Mouse (Mus musculus): ENCODE results near the gene Uox. TPM values are rescaled to one million over a fixed set of nuclear protein-coding genes. Genes with fewer than 3 reads are reported as not detected.

Uox gene
- polyA plus RNA-seq, 1 experiment from 2014 or later, result not detected

DNA sequence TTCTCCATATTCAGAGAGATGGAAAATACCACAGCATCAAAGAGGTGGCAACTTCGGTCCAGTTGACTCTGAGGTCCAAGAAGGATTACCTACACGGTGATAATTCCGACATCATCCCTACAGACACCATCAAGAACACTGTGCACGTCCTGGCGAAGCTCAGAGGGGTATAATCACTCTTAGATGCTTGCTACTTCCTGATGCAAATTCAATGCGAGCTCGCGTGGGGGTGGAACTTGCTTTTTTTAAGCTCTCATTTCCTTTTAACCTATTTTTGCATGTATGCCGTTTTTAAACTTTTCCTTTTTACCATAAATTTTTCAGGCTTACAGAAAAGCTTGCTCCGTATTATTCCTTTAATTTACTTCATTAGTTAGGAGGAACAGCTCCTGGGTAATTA is 40.1 kb downstream of the Uox start:
- Histone ChIP-seq H3K4me1 (ENCODE audit: control insufficient read depth, insufficient read depth, low read length) (no peaks in the 10 kb centered on the region), H3K9ac (replicated peaks; ENCODE audit: low read depth, low read length) (no peak overlapping the region), H3K4me3 (ENCODE audit: low read depth, low read length) (no peak overlapping the region), H3K4me2 (ENCODE audit: low read depth, low read length) (no peak overlapping the region), H3K36me3 (ENCODE audit: control insufficient read depth, insufficient read depth, low read length) (no peaks in the 10 kb centered on the region), H3K27me3 (ENCODE audit: control insufficient read depth, insufficient read depth, low read length) (no peaks in the 10 kb centered on the region), H3K9me3 (ENCODE audit: control insufficient read depth, low read length) (no peaks in the 10 kb centered on the region), H3K27ac (ENCODE audit: low read depth, low read length) (no peak overlapping the region)
- ATAC-seq (ENCODE audit: low read depth), result no peak
- WGBS, result 85% methylated on average over 10 of the region's 10 CpGs

DNA sequence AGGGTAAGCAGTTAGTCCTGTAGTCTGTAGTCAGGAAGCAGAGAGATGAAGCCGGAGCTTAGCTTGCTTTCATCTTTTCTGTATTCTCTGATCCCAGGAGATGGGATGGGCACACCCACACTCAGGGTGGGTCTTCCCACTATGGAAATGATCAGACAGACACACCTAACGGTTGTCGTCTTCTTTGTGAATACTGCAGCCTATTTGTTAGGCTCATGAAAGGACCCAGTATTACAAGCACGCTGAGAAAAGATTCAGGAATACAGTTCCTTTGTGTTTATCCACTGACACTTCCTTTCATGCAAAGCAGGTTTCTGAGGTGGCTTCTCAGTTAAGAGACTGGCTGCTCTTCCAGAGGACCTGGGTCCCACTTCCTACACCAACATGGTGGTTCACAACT is 41.0 kb downstream of the Uox start:
- 80% methylated on average over 4 of the region's 4 CpGs for WGBS
- no peak overlapping the region for H3K4me3 ChIP-seq (ENCODE audit: low read depth, low read length)
- H3K36me3 ChIP-seq (ENCODE audit: control insufficient read depth, insufficient read depth, low read length), result no peaks in the 10 kb centered on the region
- no peak overlapping the region for H3K9ac ChIP-seq (replicated peaks; ENCODE audit: low read depth, low read length)
- no peak for ATAC-seq (ENCODE audit: low read depth)
- H3K27ac ChIP-seq (ENCODE audit: low read depth, low read length), result no peak overlapping the region
- H3K4me1 ChIP-seq (ENCODE audit: control insufficient read depth, insufficient read depth, low read length), result no peaks in the 10 kb centered on the region
- H3K9me3 ChIP-seq (ENCODE audit: control insufficient read depth, low read length), result no peaks in the 10 kb centered on the region
- H3K27me3 ChIP-seq (ENCODE audit: control insufficient read depth, insufficient read depth, low read length), result no peaks in the 10 kb centered on the region
- H3K4me2 ChIP-seq (ENCODE audit: low read depth, low read length), result no peak overlapping the region

DNA sequence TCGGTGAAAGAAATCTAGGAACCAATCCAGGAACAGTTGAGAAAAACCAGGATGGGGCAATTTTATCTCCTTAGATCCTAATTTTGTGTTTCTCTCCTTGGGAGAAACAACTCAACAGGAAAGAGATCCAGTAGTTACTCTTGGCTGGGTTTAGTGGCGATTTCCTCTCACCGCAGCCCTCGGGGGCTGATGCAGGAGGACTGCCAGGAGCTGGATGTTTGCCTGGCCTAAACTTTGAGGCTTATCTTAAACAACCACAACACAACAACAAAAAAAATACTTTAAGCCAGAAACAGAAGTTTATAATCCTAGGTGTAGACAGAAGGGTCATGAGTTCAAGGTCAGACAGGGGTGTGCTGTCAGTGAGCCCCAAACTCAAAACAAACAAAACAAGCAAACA is 41.6 kb downstream of the Uox start:
- Histone ChIP-seq H3K36me3 (ENCODE audit: control insufficient read depth, insufficient read depth, low read length) (no peaks in the 10 kb centered on the region), H3K9ac (replicated peaks; ENCODE audit: low read depth, low read length) (no peak overlapping the region), H3K4me1 (ENCODE audit: control insufficient read depth, insufficient read depth, low read length) (no peaks in the 10 kb centered on the region), H3K4me2 (ENCODE audit: low read depth, low read length) (no peak overlapping the region), H3K27me3 (ENCODE audit: control insufficient read depth, insufficient read depth, low read length) (no peaks in the 10 kb centered on the region), H3K4me3 (ENCODE audit: low read depth, low read length) (no peak overlapping the region), H3K27ac (ENCODE audit: low read depth, low read length) (no peak overlapping the region), H3K9me3 (ENCODE audit: control insufficient read depth, low read length) (no peaks in the 10 kb centered on the region)
- 95% methylated on average over 4 of the region's 4 CpGs for WGBS
- no peak for ATAC-seq (ENCODE audit: low read depth)

DNA sequence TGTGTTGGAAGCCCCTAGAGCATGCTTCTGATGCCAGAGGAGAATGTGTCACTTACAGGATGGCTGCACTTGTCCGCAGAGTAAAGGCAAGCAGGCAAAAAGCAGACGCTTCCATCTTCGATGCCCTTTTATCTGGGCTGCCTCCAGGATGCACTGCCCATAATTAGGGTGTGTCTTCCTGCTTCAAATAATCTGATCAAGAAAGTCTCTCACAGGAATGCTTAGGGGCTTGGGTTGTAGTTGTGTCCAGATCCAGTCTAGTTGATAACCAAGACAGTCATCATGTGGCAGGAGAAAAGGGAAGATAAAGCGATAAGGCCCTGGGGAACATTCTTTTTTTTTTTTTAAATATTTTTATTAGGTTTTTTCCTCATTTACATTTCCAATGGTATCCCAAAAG is 45.3 kb downstream of the Uox start, which contains the start of gene Dnase2b:
Dnase2b (minus strand) TSS at position 101 of the 400 bp plus-strand sequence.
- Histone ChIP-seq H3K4me1 (ENCODE audit: control insufficient read depth, insufficient read depth, low read length) (no peaks in the 10 kb centered on the region), H3K9ac (replicated peaks; ENCODE audit: low read depth, low read length) (no peak within 1 kb of the TSS), H3K4me3 (ENCODE audit: low read depth, low read length) (no peak within 1 kb of the TSS), H3K27ac (ENCODE audit: low read depth, low read length) (no peak within 1 kb of the TSS), H3K9me3 (ENCODE audit: control insufficient read depth, low read length) (no peaks in the 10 kb centered on the region), H3K36me3 (ENCODE audit: control insufficient read depth, insufficient read depth, low read length) (no peaks in the 10 kb centered on the region), H3K4me2 (ENCODE audit: low read depth, low read length) (no peak within 1 kb of the TSS), H3K27me3 (ENCODE audit: control insufficient read depth, insufficient read depth, low read length) (no peaks in the 10 kb centered on the region)
- WGBS, result 95% methylated on average over 4 of the region's 4 CpGs
- no peak for ATAC-seq (ENCODE audit: low read depth)

DNA sequence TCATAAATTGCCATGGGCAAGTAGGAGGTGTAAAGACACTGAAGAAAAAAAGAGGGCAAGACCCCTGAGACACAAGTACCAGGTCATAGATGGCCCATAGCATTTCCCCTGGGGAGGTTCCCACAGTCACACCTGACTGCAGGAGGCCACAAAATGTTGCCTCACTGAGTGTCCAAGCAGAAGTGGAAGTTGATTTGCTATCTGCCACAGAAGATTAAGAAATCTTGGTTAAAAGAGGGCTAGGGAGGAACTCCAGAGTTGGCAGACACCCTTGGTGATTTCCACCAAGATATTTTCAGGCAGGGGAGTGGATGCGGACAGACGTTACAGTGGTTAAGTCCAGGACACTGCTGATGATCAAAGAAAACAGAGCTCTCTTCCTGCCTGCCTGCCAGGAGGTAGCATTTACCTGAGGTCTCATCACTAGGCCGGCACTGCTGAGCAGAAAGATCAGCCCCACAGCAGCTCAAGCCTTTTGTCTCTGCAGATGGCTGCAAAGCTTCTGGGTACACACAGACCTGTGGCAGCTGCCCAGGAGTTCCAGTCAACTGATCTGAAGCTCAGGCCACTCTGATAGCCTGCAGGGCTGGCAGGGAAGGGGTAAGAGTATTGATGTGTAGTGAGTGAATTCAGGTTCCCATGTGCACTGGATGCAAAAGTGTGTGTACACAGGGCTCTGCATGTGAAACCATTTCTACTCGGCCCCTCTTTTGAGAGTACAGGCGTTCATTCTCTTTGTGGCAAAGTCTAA is 46.5 kb downstream of the Uox start:
- WGBS, result 83% methylated on average over 5 of the region's 5 CpGs
- ATAC-seq (ENCODE audit: low read depth), result no peak
- H3K9ac ChIP-seq (replicated peaks; ENCODE audit: low read depth, low read length), result no peak overlapping the region

DNA sequence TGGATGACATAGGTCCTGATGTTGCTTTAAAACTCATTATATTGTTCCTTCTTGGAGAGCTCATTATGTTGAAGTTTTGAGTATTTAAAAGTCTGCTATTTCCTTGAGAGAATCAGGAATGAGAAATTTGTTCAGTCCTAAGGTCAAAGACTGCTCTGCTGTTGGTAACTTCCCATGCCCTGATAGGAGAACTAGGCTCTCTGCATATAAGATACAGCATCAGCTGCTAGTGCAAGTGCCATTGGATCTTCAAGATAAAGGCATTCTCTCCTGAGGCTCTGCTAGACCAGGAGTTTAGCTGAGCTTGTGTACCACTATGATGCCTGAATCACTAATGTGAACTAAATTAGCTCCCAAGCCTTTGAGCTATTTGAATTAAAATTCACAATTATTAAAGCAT is 47.7 kb downstream of the Uox start:
- no peak for ATAC-seq (ENCODE audit: low read depth)
- H3K4me3 ChIP-seq (ENCODE audit: low read depth, low read length), result no peak overlapping the region

More for the DNA sequence above, 46.5 kb downstream of the Uox start:
- Histone ChIP-seq H3K27ac (ENCODE audit: low read depth, low read length) (no peak overlapping the region), H3K4me1 (ENCODE audit: control insufficient read depth, insufficient read depth, low read length) (no peaks in the 10 kb centered on the region), H3K4me2 (ENCODE audit: low read depth, low read length) (no peak overlapping the region), H3K4me3 (ENCODE audit: low read depth, low read length) (no peak overlapping the region), H3K27me3 (ENCODE audit: control insufficient read depth, insufficient read depth, low read length) (no peaks in the 10 kb centered on the region), H3K36me3 (ENCODE audit: control insufficient read depth, insufficient read depth, low read length) (no peaks in the 10 kb centered on the region), H3K9me3 (ENCODE audit: control insufficient read depth, low read length) (no peaks in the 10 kb centered on the region)

DNA sequence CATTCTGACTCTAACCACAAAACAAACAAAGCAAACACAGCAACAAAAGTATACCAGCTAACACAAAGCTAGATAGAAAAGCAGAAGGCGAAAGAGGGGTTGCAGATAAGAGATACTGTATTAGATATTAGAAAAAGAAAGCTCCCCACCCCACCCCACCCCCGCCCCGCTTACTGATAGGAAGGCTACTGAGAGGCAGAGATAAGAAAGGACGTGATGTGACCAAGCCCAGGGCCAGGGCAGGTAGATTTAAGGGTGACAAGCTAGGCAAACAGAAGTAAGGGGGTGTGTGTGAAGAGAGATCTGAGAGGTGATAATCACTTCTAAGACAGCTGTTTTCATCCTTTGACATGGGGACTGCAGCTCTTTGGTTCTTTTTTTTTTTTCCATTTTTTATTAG is 48.1 kb downstream of the Uox start:
- no peak overlapping the region for H3K9ac ChIP-seq (replicated peaks; ENCODE audit: low read depth, low read length)
- H3K9me3 ChIP-seq (ENCODE audit: control insufficient read depth, low read length), result no peaks in the 10 kb centered on the region
- H3K36me3 ChIP-seq (ENCODE audit: control insufficient read depth, insufficient read depth, low read length), result no peaks in the 10 kb centered on the region
- 89% methylated on average over 4 of the region's 4 CpGs for WGBS
- no peak overlapping the region for H3K4me3 ChIP-seq (ENCODE audit: low read depth, low read length)
- H3K4me2 ChIP-seq (ENCODE audit: low read depth, low read length), result no peak overlapping the region
- no peaks in the 10 kb centered on the region for H3K27me3 ChIP-seq (ENCODE audit: control insufficient read depth, insufficient read depth, low read length)
- no peak overlapping the region for H3K27ac ChIP-seq (ENCODE audit: low read depth, low read length)
- ATAC-seq (ENCODE audit: low read depth), result no peak
- H3K4me1 ChIP-seq (ENCODE audit: control insufficient read depth, insufficient read depth, low read length), result no peaks in the 10 kb centered on the region

More for the DNA sequence above, 47.7 kb downstream of the Uox start:
- Histone ChIP-seq H3K9ac (replicated peaks; ENCODE audit: low read depth, low read length) (no peak overlapping the region), H3K4me2 (ENCODE audit: low read depth, low read length) (no peak overlapping the region), H3K27ac (ENCODE audit: low read depth, low read length) (no peak overlapping the region), H3K9me3 (ENCODE audit: control insufficient read depth, low read length) (no peaks in the 10 kb centered on the region), H3K4me1 (ENCODE audit: control insufficient read depth, insufficient read depth, low read length) (no peaks in the 10 kb centered on the region), H3K27me3 (ENCODE audit: control insufficient read depth, insufficient read depth, low read length) (no peaks in the 10 kb centered on the region), H3K36me3 (ENCODE audit: control insufficient read depth, insufficient read depth, low read length) (no peaks in the 10 kb centered on the region)

DNA sequence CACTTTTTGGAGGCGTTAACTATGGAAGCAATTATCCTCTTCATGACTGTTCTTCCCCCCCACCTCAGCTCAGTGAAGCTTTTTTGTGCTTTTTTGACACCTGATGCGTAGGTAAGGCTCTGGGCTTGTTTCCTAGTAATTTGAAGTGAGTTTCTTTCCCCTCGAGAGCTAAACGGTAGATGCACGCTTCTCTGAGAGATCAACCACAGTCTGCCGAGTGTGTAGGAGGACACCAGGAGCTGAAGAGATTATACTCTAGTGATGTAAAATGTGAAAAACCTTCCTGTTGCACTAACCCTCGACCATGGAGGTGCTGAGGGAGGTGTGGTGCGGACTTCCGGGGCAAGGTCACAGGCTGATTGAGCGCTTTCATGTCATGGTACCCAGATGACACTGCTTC is 49.9 kb downstream of the Uox start:
- no peaks in the 10 kb centered on the region for H3K27me3 ChIP-seq (ENCODE audit: control insufficient read depth, insufficient read depth, low read length)
- H3K4me3 ChIP-seq (ENCODE audit: low read depth, low read length), result no peak overlapping the region
- no peak overlapping the region for H3K9ac ChIP-seq (replicated peaks; ENCODE audit: low read depth, low read length)
- no peak for ATAC-seq (ENCODE audit: low read depth)
- no peak overlapping the region for H3K4me2 ChIP-seq (ENCODE audit: low read depth, low read length)
- H3K9me3 ChIP-seq (ENCODE audit: control insufficient read depth, low read length), result no peaks in the 10 kb centered on the region
- 88% methylated on average over 10 of the region's 10 CpGs for WGBS
- no peaks in the 10 kb centered on the region for H3K36me3 ChIP-seq (ENCODE audit: control insufficient read depth, insufficient read depth, low read length)
- H3K4me1 ChIP-seq (ENCODE audit: control insufficient read depth, insufficient read depth, low read length), result no peaks in the 10 kb centered on the region
- no peak overlapping the region for H3K27ac ChIP-seq (ENCODE audit: low read depth, low read length)

DNA sequence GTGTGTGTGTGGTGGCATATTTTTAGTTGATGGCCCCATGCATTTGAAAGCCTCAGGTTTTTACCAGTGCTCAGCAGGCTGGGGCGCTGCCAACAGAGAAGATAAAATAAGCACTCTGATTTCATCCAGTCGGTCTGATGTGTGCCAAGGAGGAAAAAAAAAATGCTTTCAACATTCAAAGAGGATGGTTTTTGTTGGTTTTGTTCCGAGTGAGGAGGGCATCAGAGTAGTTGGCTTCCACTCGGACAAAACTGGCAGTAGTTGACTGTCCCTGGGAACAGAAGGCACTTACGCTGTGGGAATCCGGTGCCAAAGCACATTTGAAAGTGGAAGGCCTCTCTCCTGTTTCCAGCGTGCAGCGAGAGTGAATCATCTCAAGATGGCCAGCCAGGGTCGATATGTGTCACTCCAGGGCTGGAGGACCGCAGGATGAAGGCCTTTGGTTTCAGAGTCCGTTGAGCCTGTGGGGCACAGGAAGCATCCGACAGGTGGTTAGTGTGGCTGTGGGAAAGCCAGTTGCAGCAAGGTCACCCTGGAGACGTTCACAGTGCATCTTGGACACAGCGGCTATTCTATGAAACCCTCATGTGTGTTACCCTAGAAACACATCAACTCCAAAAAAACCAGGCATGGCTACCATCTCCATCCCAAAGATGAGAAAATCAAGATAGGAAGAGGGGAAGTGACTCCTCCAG is 50.5 kb downstream of the Uox start:
- no peak overlapping the region for H3K9ac ChIP-seq (replicated peaks; ENCODE audit: low read depth, low read length)
- no peak for ATAC-seq (ENCODE audit: low read depth)
- H3K4me1 ChIP-seq (ENCODE audit: control insufficient read depth, insufficient read depth, low read length), result no peaks in the 10 kb centered on the region
- no peaks in the 10 kb centered on the region for H3K27me3 ChIP-seq (ENCODE audit: control insufficient read depth, insufficient read depth, low read length)
- no peak overlapping the region for H3K4me2 ChIP-seq (ENCODE audit: low read depth, low read length)
- H3K4me3 ChIP-seq (ENCODE audit: low read depth, low read length), result no peak overlapping the region
- H3K36me3 ChIP-seq (ENCODE audit: control insufficient read depth, insufficient read depth, low read length), result no peaks in the 10 kb centered on the region
- no peak overlapping the region for H3K27ac ChIP-seq (ENCODE audit: low read depth, low read length)
- 85% methylated on average over 14 of the region's 14 CpGs for WGBS
- no peaks in the 10 kb centered on the region for H3K9me3 ChIP-seq (ENCODE audit: control insufficient read depth, low read length)

Measured in neural tube, embryonic 14.5 days (tissue).